Mouse (Mus musculus) midbrain, postnatal 0 days (tissue): ENCODE data around the gene Ss18l2. TPM values are rescaled to one million over a fixed set of nuclear protein-coding genes. Genes with fewer than 3 reads are reported as not detected.

ENCODE experiments used
- ATAC-seq: fragments of 200-750 bp; cut with Nextera tagmentation; 2 replicates; pipeline ENCODE4 v1.8.0; 2017; ENCODE audit warnings: moderate number of reproducible peaks, mild to moderate bottlenecking, moderate TSS enrichment, moderate library complexity; ENCODE audit not compliant: low FRiP score
- DNase-seq: peaks from one replicate; pipeline ENCODE4 v3.0.0-alpha.2; 2015; ENCODE audit warnings: low spot score
- H3K27ac ChIP-seq: fragments of 300-500 bp; sonication (generic); 2 replicates; pipeline ENCODE4 v1.5.1; 2014; ENCODE audit warnings: low read depth, mild to moderate bottlenecking, low read length, mixed read lengths
- H3K27me3 ChIP-seq: fragments of 300-500 bp; sonication (generic); 2 replicates; pipeline ENCODE4 v1.6.1; 2014; ENCODE audit warnings: low read length, control low read depth, mixed read lengths; ENCODE audit not compliant: insufficient read depth
- H3K36me3 ChIP-seq: fragments of 300-500 bp; sonication (generic); 2 replicates; pipeline ENCODE4 v1.6.1; 2014; ENCODE audit warnings: low read length, control low read depth, mixed read lengths; ENCODE audit not compliant: insufficient read depth
- H3K4me1 ChIP-seq: fragments of 300-500 bp; sonication (generic); 2 replicates; pipeline ENCODE4 v1.6.1; 2014; ENCODE audit warnings: mild to moderate bottlenecking, control low read depth, antibody characterized with exemption, low read length, mixed read lengths; ENCODE audit not compliant: insufficient read depth
- H3K4me2 ChIP-seq: fragments of 300-500 bp; sonication (generic); 2 replicates; pipeline ENCODE4 v1.6.1; 2014; ENCODE audit warnings: low read depth, mild to moderate bottlenecking, low read length, mixed read lengths; ENCODE audit not compliant: poor library complexity, severe bottlenecking
- H3K4me3 ChIP-seq: fragments of 300-500 bp; sonication (generic); 2 replicates; pipeline ENCODE4 v1.5.1; 2014; ENCODE audit warnings: low read depth, mild to moderate bottlenecking, low read length, moderate library complexity
- H3K9ac ChIP-seq: fragments of 300-500 bp; sonication (generic); replicated peaks from 2 replicates; pipeline ENCODE4 v1.6.1; 2014; ENCODE audit warnings: mild to moderate bottlenecking, low read length, moderate library complexity, mixed read lengths; ENCODE audit not compliant: poor library complexity, severe bottlenecking
- H3K9me3 ChIP-seq: fragments of 300-500 bp; sonication (generic); 2 replicates; pipeline ENCODE4 v1.6.1; 2016; ENCODE audit warnings: low read length, control low read depth
- CTCF ChIP-seq: IDR thresholded peaks from 2 replicates; pipeline ENCODE4 v1.5.1; 2016; ENCODE audit warnings: antibody characterized with exemption, mild to moderate bottlenecking
- WGBS: fragments of 180-500 bp; shearing (Covaris S2); extraction: QIAGEN DNeasy Blood & Tissue Kit; methylation state at CpG from one replicate; pipeline ENCODE4 v1.1.7; 2014; 5-methylcytosine and 5-hydroxymethylcytosine counted together
- polyA plus RNA-seq: library from polyadenylated mRNA; unstranded; fragments of >200 nt; fragmentation: Nextera tagmentation; extraction: Ambion mirVana; gene quantifications from 2 replicates; pipeline ENCODE4 v1.2.1, GENCODE M21; 2015
- total RNA-seq: library from RNA; depleted of rRNA; stranded (reverse); fragments of >200 nt; gene quantifications from 2 replicates; pipeline ENCODE4 v1.2.3, GENCODE M21; 2014

Ss18l2 gene
- total and polyA plus RNA-seq, 2 experiments from 2014 or later = 59.6 to 204 TPM

- DNase-seq (peak; percentile 80), ATAC-seq (no peak)
- peak; percentile 80 for TF ChIP-seq CTCF
- WGBS = 21% methylated on average over 7 of the region's 7 CpGs
- peaks cover 6% of the 10 kb centered on the region; the same call in 1 of the 2 replicates for H3K4me1 ChIP-seq
- no peaks in the 10 kb centered on the region for H3K36me3 ChIP-seq
- no peak overlapping the region for H3K4me3 ChIP-seq
- H3K27me3 ChIP-seq = no peaks in the 10 kb centered on the region
- no peak overlapping the region for H3K9ac ChIP-seq
- no peaks in the 10 kb centered on the region for H3K9me3 ChIP-seq
- no peak overlapping the region for H3K27ac ChIP-seq
- no peak overlapping the region for H3K4me2 ChIP-seq
Observed at GRCm38 (mm10) chr9:121671300-121671699, 38.8 kb upstream of the Ss18l2 start.

- Histone ChIP-seq H3K4me1 (peaks cover 6% of the 10 kb centered on the region; the same call in 1 of the 2 replicates), H3K9ac (no peak overlapping the region), H3K27ac (no peak overlapping the region), H3K9me3 (no peaks in the 10 kb centered on the region), H3K4me3 (no peak overlapping the region), H3K4me2 (no peak overlapping the region), H3K27me3 (no peaks in the 10 kb centered on the region), H3K36me3 (no peaks in the 10 kb centered on the region)
- TF ChIP-seq CTCF = no peak
- DNase-seq (no peak), ATAC-seq (no peak)
- 66% methylated on average over 5 of the region's 5 CpGs for WGBS
Observed at GRCm38 (mm10) chr9:121672311-121672710, 37.8 kb upstream of the Ss18l2 start.

DNA sequence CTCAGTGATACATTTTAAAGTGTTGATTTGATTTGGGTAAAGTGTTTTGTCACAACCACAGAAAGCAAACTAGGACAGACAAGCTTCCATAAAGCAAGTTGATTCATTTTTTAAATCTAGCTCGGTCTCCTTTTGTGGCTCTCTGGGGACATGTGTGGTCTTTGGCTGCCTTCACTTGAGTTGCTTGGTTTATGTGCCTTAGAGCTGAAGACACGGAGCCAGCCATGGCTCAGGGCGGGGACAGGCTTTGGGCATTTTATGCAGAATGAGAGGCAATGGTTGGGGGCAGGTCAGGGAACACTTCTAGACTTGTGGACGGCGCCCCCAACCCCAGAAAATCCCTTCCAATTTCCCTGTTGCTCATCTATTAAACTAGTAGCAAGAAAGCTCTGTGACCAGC lies 36.4 kb upstream of the Ss18l2 start:
- peaks cover 6% of the 10 kb centered on the region; the same call in 1 of the 2 replicates for H3K4me1 ChIP-seq
- whole genome bisulfite sequencing = 87% methylated on average over 5 of the region's 5 CpGs
- no peak overlapping the region for H3K9ac ChIP-seq
- H3K4me3 ChIP-seq = no peak overlapping the region
- TF ChIP-seq CTCF = no peak
- DNase-seq = no peak
- ATAC-seq = no peak
- no peak overlapping the region for H3K4me2 ChIP-seq
- H3K27me3 ChIP-seq = no peaks in the 10 kb centered on the region
- no peaks in the 10 kb centered on the region for H3K36me3 ChIP-seq
- no peak overlapping the region for H3K27ac ChIP-seq
- H3K9me3 ChIP-seq = no peaks in the 10 kb centered on the region

DNA sequence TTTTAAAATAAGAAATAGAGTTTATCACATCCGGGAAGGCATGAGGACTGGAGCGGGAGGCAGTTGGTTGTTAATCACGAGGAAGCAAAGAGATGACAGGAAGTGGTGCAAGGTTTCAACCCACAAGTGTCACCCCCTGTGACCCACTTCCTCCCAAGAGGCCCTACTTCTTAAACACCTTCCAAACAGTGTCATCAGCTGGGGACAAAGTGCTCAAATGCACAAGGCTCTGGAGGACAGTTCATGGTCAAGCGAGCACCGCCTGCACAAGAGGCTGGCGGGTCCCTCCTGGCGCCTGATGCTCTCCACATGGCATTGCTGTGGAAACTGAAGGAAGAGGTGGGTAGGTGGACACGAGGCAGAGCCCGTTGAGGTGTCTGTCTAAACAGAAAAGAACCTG lies 35.1 kb upstream of the Ss18l2 start:
- Histone ChIP-seq H3K9me3 (no peaks in the 10 kb centered on the region), H3K4me3 (no peak overlapping the region), H3K27ac (no peak overlapping the region), H3K9ac (no peak overlapping the region), H3K36me3 (no peaks in the 10 kb centered on the region), H3K27me3 (no peaks in the 10 kb centered on the region), H3K4me1 (no peaks in the 10 kb centered on the region), H3K4me2 (no peak overlapping the region)
- WGBS = 91% methylated on average over 9 of the region's 9 CpGs
- ATAC-seq (no peak), DNase-seq (no peak)
- TF ChIP-seq CTCF = no peak

DNA sequence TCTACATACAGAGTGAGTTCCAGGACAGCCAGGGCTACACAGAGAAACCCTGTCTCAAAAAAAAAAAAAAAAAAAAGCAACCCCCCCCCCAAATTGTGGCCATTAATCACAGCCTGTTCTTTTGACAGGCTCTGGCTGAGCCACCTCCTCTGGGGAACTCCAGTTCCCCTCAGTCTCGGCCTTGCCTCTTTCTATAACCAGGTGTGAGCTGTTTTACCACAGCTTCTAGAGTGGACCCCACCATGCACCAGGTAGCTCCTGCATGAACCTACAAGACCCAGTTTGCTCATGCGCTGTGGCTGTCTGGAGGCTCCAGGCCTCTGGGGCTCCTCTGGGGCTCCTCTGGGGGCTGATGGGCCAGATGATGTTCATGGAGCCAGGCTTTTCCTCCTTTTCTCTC lies 34.6 kb upstream of the Ss18l2 start:
- Histone ChIP-seq H3K4me1 (no peaks in the 10 kb centered on the region), H3K27me3 (no peaks in the 10 kb centered on the region), H3K4me3 (no peak overlapping the region), H3K9ac (no peak overlapping the region), H3K27ac (no peak overlapping the region), H3K9me3 (no peaks in the 10 kb centered on the region), H3K4me2 (no peak overlapping the region), H3K36me3 (no peaks in the 10 kb centered on the region)
- DNase-seq = no peak
- ATAC-seq = no peak
- no peak for TF ChIP-seq CTCF
- WGBS = 94% methylated on average over 2 of the region's 2 CpGs

GRCm38 (mm10) chr9:121677069-121677468 lies 33.1 kb upstream of the Ss18l2 start:
- no peak for TF ChIP-seq CTCF
- Histone ChIP-seq H3K27me3 (no peaks in the 10 kb centered on the region), H3K9ac (no peak overlapping the region), H3K4me2 (no peak overlapping the region), H3K27ac (no peak overlapping the region), H3K36me3 (peaks cover 8% of the 10 kb centered on the region), H3K9me3 (no peaks in the 10 kb centered on the region), H3K4me1 (no peaks in the 10 kb centered on the region), H3K4me3 (no peak overlapping the region)
- ATAC-seq (no peak), DNase-seq (no peak)
- 76% methylated on average over 4 of the region's 4 CpGs for WGBS
